Mouse (Mus musculus): ENCODE results near the gene Smc1a.

- TF ChIP-seq CTCF (IDR thresholded peaks at IDR 0.05; ENCODE audit: borderline replicate concordance, insufficient read depth, low read length) (no peak), POLR2A (IDR thresholded peaks at IDR 0.05; ENCODE audit: low read depth, low read length) (no peak)
These were observed 31.0 kb downstream of the Smc1a start for GRCm38 (mm10) chrX:152047230-152047629.
